Mouse (Mus musculus): ENCODE data around the gene Pard6a. TPM values are rescaled to one million over a fixed set of nuclear protein-coding genes. Genes with fewer than 3 reads are reported as not detected.

Pard6a gene
- polyA plus RNA-seq, 1 experiment from 2014 or later: 25.9 TPM

- 88% methylated on average over 18 of the region's 18 CpGs for WGBS
- Histone ChIP-seq H3K36me3 (peaks cover 52% of the 10 kb centered on the region), H3K9me3 (replicated peaks) (no peaks in the 10 kb centered on the region), H3K4me1 (no peaks in the 10 kb centered on the region), H3K4me3 (no peak overlapping the region), H3K27me3 (ENCODE audit: low read depth, poor library complexity, severe bottlenecking) (no peaks in the 10 kb centered on the region), H3K27ac (replicated peaks) (0 out of 2 replicates have a peak overlapping the region, but pooled peaks have one; percentile 10)
- DNase-seq (ENCODE audit: low spot score): no peak
Observed at GRCm38 (mm10) chr8:105727397-105728124, 26.6 kb downstream of the Pard6a start.

GRCm38 (mm10) chr8:105732186-105732585, 31.2 kb downstream of the Pard6a start:
- DNase-seq (ENCODE audit: low spot score): no peak
- WGBS: 93% methylated on average over 5 of the region's 5 CpGs
- no peaks in the 10 kb centered on the region for H3K4me1 ChIP-seq

GRCm38 (mm10) chr8:105739216-105739615, 38.3 kb downstream of the Pard6a start:
- H3K27ac ChIP-seq (replicated peaks): no peak overlapping the region
- DNase-seq (ENCODE audit: low spot score): no peak
- H3K36me3 ChIP-seq: peaks cover 9% of the 10 kb centered on the region; the same call in 1 of the 2 replicates
- H3K4me1 ChIP-seq: no peaks in the 10 kb centered on the region
- WGBS: 91% methylated on average over 5 of the region's 5 CpGs
- H3K27me3 ChIP-seq (ENCODE audit: low read depth, poor library complexity, severe bottlenecking): no peaks in the 10 kb centered on the region
- no peaks in the 10 kb centered on the region for H3K9me3 ChIP-seq (replicated peaks)
- H3K4me3 ChIP-seq: no peak overlapping the region

More at GRCm38 (mm10) chr8:105732186-105732585, 31.2 kb downstream of the Pard6a start:
- peaks cover 11% of the 10 kb centered on the region for H3K36me3 ChIP-seq
- no peaks in the 10 kb centered on the region for H3K27me3 ChIP-seq (ENCODE audit: low read depth, poor library complexity, severe bottlenecking)
- H3K27ac ChIP-seq (replicated peaks): no peak overlapping the region
- H3K4me3 ChIP-seq: no peak overlapping the region
- H3K9me3 ChIP-seq (replicated peaks): no peaks in the 10 kb centered on the region

- Histone ChIP-seq H3K27me3 (ENCODE audit: low read depth, poor library complexity, severe bottlenecking) (no peaks in the 10 kb centered on the region), H3K36me3 (peaks cover 11% of the 10 kb centered on the region), H3K4me1 (no peaks in the 10 kb centered on the region), H3K27ac (replicated peaks) (no peak overlapping the region), H3K4me3 (no peak overlapping the region), H3K9me3 (replicated peaks) (no peaks in the 10 kb centered on the region)
- DNase-seq (ENCODE audit: low spot score): no peak
- 90% methylated on average over 4 of the region's 4 CpGs for WGBS
Observed at GRCm38 (mm10) chr8:105743301-105743700, 42.4 kb downstream of the Pard6a start.

- Histone ChIP-seq H3K4me1 (peaks cover 17% of the 10 kb centered on the region), H3K4me3 (no peak overlapping the region), H3K27me3 (ENCODE audit: low read depth, poor library complexity, severe bottlenecking) (no peaks in the 10 kb centered on the region), H3K27ac (replicated peaks) (no peak overlapping the region), H3K9me3 (replicated peaks) (no peaks in the 10 kb centered on the region), H3K36me3 (peaks cover 10% of the 10 kb centered on the region)
- DNase-seq (ENCODE audit: low spot score): peak; percentile 18
- WGBS: 16% methylated on average over 11 of the region's 11 CpGs
Observed at GRCm38 (mm10) chr8:105750606-105751005, 49.7 kb downstream of the Pard6a start.

Other genes with a start within 250 kb of the Pard6a start
- gene Tppp3, start 229.6 kb upstream of the Pard6a start, polyA plus RNA-seq (2016; fragmentation: Nextera tagmentation; extraction: Ambion mirVana): 94.4 and 100.0 TPM in 2 replicates
- 18.6 and 24.0 TPM in 2 replicates for gene Zdhhc1, start 204.2 kb upstream of the Pard6a start, polyA plus RNA-seq (2016; fragmentation: Nextera tagmentation; extraction: Ambion mirVana)
- 28.8 and 30.2 TPM in 2 replicates for gene Hsd11b2, start 182.4 kb upstream of the Pard6a start, polyA plus RNA-seq (2016; fragmentation: Nextera tagmentation; extraction: Ambion mirVana)
- gene Atp6v0d1, start 135.1 kb upstream of the Pard6a start, polyA plus RNA-seq (2016; fragmentation: Nextera tagmentation; extraction: Ambion mirVana): 85.4 and 101 TPM in 2 replicates
- 15.9 and 20.0 TPM in 2 replicates for gene Ripor1, start 95.9 kb upstream of the Pard6a start, polyA plus RNA-seq (2016; fragmentation: Nextera tagmentation; extraction: Ambion mirVana)
- gene Ctcf, start 64.6 kb upstream of the Pard6a start, polyA plus RNA-seq (2016; fragmentation: Nextera tagmentation; extraction: Ambion mirVana): 137 TPM in 2 replicates
- 0.29 and 0.62 TPM in 2 replicates for gene Agrp, start 63.8 kb upstream of the Pard6a start, polyA plus RNA-seq (2016; fragmentation: Nextera tagmentation; extraction: Ambion mirVana)
- 2.0 and 3.5 TPM in 2 replicates for gene Carmil2, start 14.9 kb upstream of the Pard6a start, polyA plus RNA-seq (2016; fragmentation: Nextera tagmentation; extraction: Ambion mirVana)
- 76.5 and 89.9 TPM in 2 replicates for gene Acd, start within 50 bp of the Pard6a start, polyA plus RNA-seq (2016; fragmentation: Nextera tagmentation; extraction: Ambion mirVana)
- not detected in 2 replicates for gene 4933405L10Rik, start 6.5 kb downstream of the Pard6a start, polyA plus RNA-seq (2016; fragmentation: Nextera tagmentation; extraction: Ambion mirVana)
- 45.1 and 52.7 TPM in 2 replicates for gene Enkd1, start 7.1 kb downstream of the Pard6a start, polyA plus RNA-seq (2016; fragmentation: Nextera tagmentation; extraction: Ambion mirVana)
- 35.0 and 39.5 TPM in 2 replicates for gene Gfod2, start 57.5 kb downstream of the Pard6a start, polyA plus RNA-seq (2016; fragmentation: Nextera tagmentation; extraction: Ambion mirVana)
- gene Ranbp10, start 126.2 kb downstream of the Pard6a start, polyA plus RNA-seq (2016; fragmentation: Nextera tagmentation; extraction: Ambion mirVana): 9.6 and 11.4 TPM in 2 replicates
- 0.22 and 0.23 TPM in 2 replicates for gene Tsnaxip1, start 126.6 kb downstream of the Pard6a start, polyA plus RNA-seq (2016; fragmentation: Nextera tagmentation; extraction: Ambion mirVana)
- 55.7 and 62.6 TPM in 2 replicates for gene Cenpt, start 152.1 kb downstream of the Pard6a start, polyA plus RNA-seq (2016; fragmentation: Nextera tagmentation; extraction: Ambion mirVana)
- gene Thap11, start 154.0 kb downstream of the Pard6a start, polyA plus RNA-seq (2016; fragmentation: Nextera tagmentation; extraction: Ambion mirVana): 82.2 and 88.1 TPM in 2 replicates
- 375 and 418 TPM in 2 replicates for gene Nutf2, start 159.4 kb downstream of the Pard6a start, polyA plus RNA-seq (2016; fragmentation: Nextera tagmentation; extraction: Ambion mirVana)
- 74.0 and 81.5 TPM in 2 replicates for gene Edc4, start 179.7 kb downstream of the Pard6a start, polyA plus RNA-seq (2016; fragmentation: Nextera tagmentation; extraction: Ambion mirVana)
- 0.39 and 0.54 TPM in 2 replicates for gene Nrn1l, start 192.4 kb downstream of the Pard6a start, polyA plus RNA-seq (2016; fragmentation: Nextera tagmentation; extraction: Ambion mirVana)
- gene Pskh1, start 199.3 kb downstream of the Pard6a start, polyA plus RNA-seq (2016; fragmentation: Nextera tagmentation; extraction: Ambion mirVana): 29.9 and 32.2 TPM in 2 replicates
- 1.3 and 1.4 TPM in 2 replicates for gene Ctrl, start 232.7 kb downstream of the Pard6a start, polyA plus RNA-seq (2016; fragmentation: Nextera tagmentation; extraction: Ambion mirVana)
- 29.1 TPM in 2 replicates for gene Psmb10, start 237.3 kb downstream of the Pard6a start, polyA plus RNA-seq (2016; fragmentation: Nextera tagmentation; extraction: Ambion mirVana)
- 1.0 and 1.2 TPM in 2 replicates for gene Lcat, start 242.2 kb downstream of the Pard6a start, polyA plus RNA-seq (2016; fragmentation: Nextera tagmentation; extraction: Ambion mirVana)

All from midbrain, embryonic 10.5 days (tissue).